Mouse (Mus musculus) heart, adult 2 months (tissue): ENCODE measurements around the gene Pou6f1. TPM values are rescaled to one million over a fixed set of nuclear protein-coding genes. Genes with fewer than 3 reads are reported as not detected.

Experiments
- DNase-seq, 2 experiments: peaks; one replicate each; pipeline ENCODE4 v3.0.0; 2021
- H3K27ac ChIP-seq: fragments of 200-600 bp; 2 replicates; pipeline ENCODE4 v1.8.1; 2022
- H3K27me3 ChIP-seq: fragments of 200-500 bp; 2 replicates; pipeline ENCODE4 v1.6.1; 2012; ENCODE audit warnings: mild to moderate bottlenecking, low read length, inconsistent platforms, mixed read lengths; ENCODE audit not compliant: control insufficient read depth, insufficient read depth
- H3K36me3 ChIP-seq: fragments of 200-500 bp; 2 replicates; pipeline ENCODE4 v1.6.1; 2012; ENCODE audit warnings: low read length, inconsistent platforms; ENCODE audit not compliant: control insufficient read depth, insufficient read depth
- H3K4me1 ChIP-seq: fragments of 200-500 bp; 2 replicates; pipeline ENCODE4 v1.6.1; 2011; ENCODE audit warnings: low read length; ENCODE audit not compliant: control insufficient read depth, insufficient read depth
- H3K4me3 ChIP-seq: fragments of 200-600 bp; 2 replicates; pipeline ENCODE4 v1.8.1; 2022
- H3K79me2 ChIP-seq: fragments of 200-500 bp; replicated peaks from 2 replicates; pipeline ENCODE4 v1.6.1; 2012; ENCODE audit warnings: mild to moderate bottlenecking, inconsistent platforms, low read length, moderate library complexity, mixed read lengths; ENCODE audit not compliant: control insufficient read depth, insufficient read depth
- H3K9ac ChIP-seq: fragments of 200-500 bp; 2 replicates; pipeline ENCODE4 v1.6.1; 2012; ENCODE audit warnings: low read depth, mild to moderate bottlenecking, control low read depth, inconsistent platforms, low read length, mixed read lengths
- CTCF ChIP-seq: fragments of 200-600 bp; IDR thresholded peaks from 2 replicates; pipeline ENCODE4 v1.8.1; 2022; ENCODE audit warnings: antibody characterized with exemption, mild to moderate bottlenecking, moderate library complexity
- EP300 ChIP-seq: fragments of 200-500 bp; IDR thresholded peaks from 2 replicates; pipeline ENCODE4 v1.6.1; 2011; ENCODE audit warnings: low read depth, low read length, control low read depth; ENCODE audit not compliant: insufficient read depth
- POLR2A ChIP-seq: fragments of 200-500 bp; IDR thresholded peaks from 2 replicates; pipeline ENCODE4 v1.6.1; 2011; ENCODE audit warnings: mild to moderate bottlenecking, low read depth, low read length, control low read depth; ENCODE audit not compliant: insufficient read depth
- WGBS: fragments of 180-500 bp; shearing (Covaris S2); methylation state at CpG from one replicate; pipeline ENCODE4 v1.1.7; 2018; 5-methylcytosine and 5-hydroxymethylcytosine counted together
- intact Hi-C: fragments of 180-260 bp; cut with DNase I; formaldehyde crosslinking; loops from one replicate; pipeline ENCODE4 v1.15.1; 2025
- polyA plus RNA-seq: library from polyadenylated mRNA; depleted of rRNA; stranded (reverse); fragments of >200 nt; gene quantifications from 2 replicates; pipeline ENCODE4 v1.2.3, GENCODE M21; 2012
- total RNA-seq, 2 experiments: library from RNA; stranded (reverse); gene quantifications; 2 replicates each; pipeline ENCODE4 v1.2.3; 2021

Gene Pou6f1
- total and polyA plus RNA-seq, 3 experiments, result 8.0 to 13.7 (median 11.5) TPM

DNA sequence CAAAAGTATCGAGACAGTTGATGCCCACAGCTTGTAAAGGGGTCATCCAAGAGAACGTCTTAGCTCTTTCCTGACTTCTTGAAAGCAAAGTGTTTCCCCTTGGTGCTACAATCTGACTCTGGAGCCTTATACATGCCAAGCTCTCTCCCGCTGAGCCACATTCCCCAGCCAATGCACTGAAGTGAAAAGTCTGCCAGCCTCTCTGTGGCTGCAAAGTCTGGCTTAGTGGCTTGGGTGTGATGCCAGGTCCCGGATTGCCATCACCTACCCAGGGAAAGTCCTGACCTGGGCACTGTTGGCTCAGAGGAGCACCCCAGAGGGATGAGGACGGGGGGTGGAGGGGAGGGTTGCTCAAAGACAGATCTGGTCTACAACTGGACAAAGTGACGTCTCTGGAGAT lies 23.0 kb downstream of the Pou6f1 start:
- H3K36me3 ChIP-seq, result no peaks in the 10 kb centered on the region

DNA sequence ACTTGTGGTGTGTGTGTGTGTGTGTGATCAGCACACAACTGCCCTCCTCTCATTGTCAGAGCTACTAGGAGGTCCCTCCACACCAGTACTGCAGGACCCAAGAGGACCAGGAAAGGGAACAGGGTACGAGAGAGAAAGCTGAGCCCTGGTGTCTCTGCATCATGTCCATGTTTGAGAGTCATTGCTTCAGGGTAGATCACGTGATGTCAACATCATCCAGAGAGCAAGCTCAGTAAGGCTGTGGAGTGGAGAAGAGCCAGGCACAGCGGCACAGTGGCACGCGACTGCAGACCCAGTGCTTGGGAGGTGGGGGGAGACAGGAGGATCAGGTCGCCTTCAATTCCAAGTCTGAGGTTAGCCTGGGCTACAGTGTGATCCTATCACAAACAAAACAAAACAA lies 23.4 kb downstream of the Pou6f1 start:
- H3K79me2 ChIP-seq, result no peaks in the 10 kb centered on the region
- intact Hi-C loops, result no loop called here

More for the DNA sequence above, 23.0 kb downstream of the Pou6f1 start:
- H3K4me1 ChIP-seq, result no peaks in the 10 kb centered on the region
- DNase-seq, result no peak
- H3K4me3 ChIP-seq, result no peak overlapping the region
- H3K9ac ChIP-seq, result no peak overlapping the region
- no peak for TF ChIP-seq POLR2A
- TF ChIP-seq CTCF, result no peak
- TF ChIP-seq EP300, result no peak
- 87% methylated on average over 6 of the region's 6 CpGs for WGBS
- no peaks in the 10 kb centered on the region for H3K79me2 ChIP-seq
- H3K27ac ChIP-seq, result no peak overlapping the region
- intact Hi-C loops, result no loop called here
- no peaks in the 10 kb centered on the region for H3K27me3 ChIP-seq

DNA sequence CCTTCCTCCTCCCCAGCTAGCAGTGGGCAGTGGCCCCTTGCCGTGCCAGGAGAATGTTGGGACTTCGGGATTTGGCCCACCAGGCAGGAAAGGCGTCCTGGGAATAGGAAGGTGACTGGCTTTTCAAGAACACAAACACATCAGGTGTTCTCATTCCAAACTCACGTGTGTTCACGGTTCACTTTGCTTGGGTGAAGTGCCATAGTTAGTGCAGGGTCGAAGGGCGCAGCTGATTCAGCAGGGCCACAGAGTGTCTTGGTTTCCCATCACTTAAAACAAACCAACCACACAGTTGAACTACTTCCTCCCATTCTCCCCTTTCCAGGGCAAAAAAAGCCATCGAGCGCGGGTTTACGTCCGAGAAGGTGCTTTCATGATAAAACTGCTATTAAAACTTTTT lies 24.4 kb downstream of the Pou6f1 start:
- Histone ChIP-seq H3K27me3 (no peaks in the 10 kb centered on the region), H3K36me3 (no peaks in the 10 kb centered on the region), H3K4me3 (no peak overlapping the region), H3K27ac (no peak overlapping the region), H3K4me1 (no peaks in the 10 kb centered on the region), H3K9ac (no peak overlapping the region), H3K79me2 (no peaks in the 10 kb centered on the region)
- DNase-seq, result no peak
- TF ChIP-seq POLR2A (no peak), CTCF (no peak), EP300 (no peak)
- WGBS, result 85% methylated on average over 12 of the region's 12 CpGs
- intact Hi-C loops, result no loop called here

More for the DNA sequence above, 23.4 kb downstream of the Pou6f1 start:
- no peak overlapping the region for H3K27ac ChIP-seq
- no peaks in the 10 kb centered on the region for H3K27me3 ChIP-seq
- TF ChIP-seq POLR2A (no peak), CTCF (no peak), EP300 (no peak)
- no peak overlapping the region for H3K9ac ChIP-seq
- H3K36me3 ChIP-seq, result no peaks in the 10 kb centered on the region
- 87% methylated on average over 6 of the region's 6 CpGs for WGBS
- no peak for DNase-seq
- no peaks in the 10 kb centered on the region for H3K4me1 ChIP-seq
- no peak overlapping the region for H3K4me3 ChIP-seq

DNA sequence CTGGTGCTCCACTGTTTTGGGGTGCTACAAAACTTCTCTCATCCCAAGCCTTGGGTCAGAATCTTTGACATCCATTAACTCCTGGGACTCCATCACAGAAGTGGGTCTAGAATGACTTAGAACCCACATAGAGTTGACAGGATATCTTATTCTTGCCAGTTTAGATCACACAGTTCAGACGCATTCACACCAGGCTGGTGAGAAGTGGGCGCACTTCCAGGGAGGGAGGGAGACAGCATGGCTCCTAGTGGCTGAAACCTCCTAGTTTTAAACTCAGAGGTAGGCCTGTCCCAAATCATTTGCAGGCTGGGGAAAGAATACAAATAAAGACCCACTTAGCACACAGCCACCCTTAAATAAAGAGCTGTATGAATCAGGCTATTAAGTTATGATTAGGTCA lies 25.4 kb downstream of the Pou6f1 start:
- Histone ChIP-seq H3K9ac (no peak overlapping the region), H3K27ac (peak overlapping the region; percentile 7)

DNA sequence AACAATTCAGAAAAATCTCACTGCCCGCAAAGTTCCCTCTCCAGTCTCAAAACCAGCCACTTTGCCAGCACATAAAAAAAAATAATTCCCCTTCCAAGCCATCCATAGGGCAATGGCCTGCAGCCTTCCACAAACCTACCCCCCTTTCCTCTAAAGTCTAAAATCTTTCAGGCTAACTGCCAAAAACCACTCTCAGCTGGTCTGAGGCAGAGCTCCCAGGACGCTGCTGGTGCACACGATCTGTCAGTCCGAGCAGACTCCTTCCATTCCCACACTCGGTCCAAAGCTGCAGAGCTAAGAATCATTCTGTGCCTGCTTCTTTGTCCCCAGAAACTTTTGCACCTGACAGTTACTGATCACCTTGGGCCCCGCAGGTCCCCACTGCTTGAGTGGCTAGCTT lies 25.8 kb downstream of the Pou6f1 start:
- Histone ChIP-seq H3K27ac (peak overlapping the region; percentile 7), H3K9ac (no peak overlapping the region)

More for the DNA sequence above, 25.4 kb downstream of the Pou6f1 start:
- Histone ChIP-seq H3K4me3 (no peak overlapping the region), H3K27me3 (no peaks in the 10 kb centered on the region), H3K79me2 (no peaks in the 10 kb centered on the region), H3K36me3 (no peaks in the 10 kb centered on the region), H3K4me1 (no peaks in the 10 kb centered on the region)
- intact Hi-C loops, result no loop called here
- TF ChIP-seq CTCF, result no peak
- TF ChIP-seq POLR2A, result no peak
- no peak for TF ChIP-seq EP300
- WGBS, result 52% methylated on average over 2 of the region's 2 CpGs
- no peak for DNase-seq

DNA sequence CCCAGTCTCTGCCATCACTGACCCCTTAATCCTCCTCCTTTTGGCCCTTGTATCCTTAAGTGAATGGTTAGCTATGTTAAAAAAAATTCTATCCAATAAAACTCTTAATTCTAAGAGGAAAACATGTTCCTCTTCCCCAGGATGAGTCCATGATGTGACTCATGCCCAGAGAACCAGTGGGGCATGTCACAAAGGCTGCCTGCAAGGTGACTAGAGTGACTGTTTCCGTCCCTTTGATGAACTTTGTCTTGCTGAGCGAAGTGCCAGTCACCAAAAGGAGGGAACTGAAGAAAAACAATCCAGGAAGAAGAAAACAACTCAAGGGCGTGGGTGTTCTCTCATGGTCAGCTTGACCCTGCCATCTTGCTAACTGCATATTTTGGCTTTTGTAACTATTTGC lies 30.5 kb downstream of the Pou6f1 start:
- H3K36me3 ChIP-seq, result no peaks in the 10 kb centered on the region
- WGBS, result 76% methylated on average over 3 of the region's 3 CpGs
- no peak overlapping the region for H3K9ac ChIP-seq
- intact Hi-C loops, result no loop called here
- no peak for DNase-seq
- H3K79me2 ChIP-seq, result no peaks in the 10 kb centered on the region
- no peak overlapping the region for H3K27ac ChIP-seq
- no peaks in the 10 kb centered on the region for H3K27me3 ChIP-seq
- no peaks in the 10 kb centered on the region for H3K4me1 ChIP-seq
- H3K4me3 ChIP-seq, result no peak overlapping the region
- no peak for TF ChIP-seq EP300
- TF ChIP-seq POLR2A, result no peak
- TF ChIP-seq CTCF, result no peak

More for the DNA sequence above, 25.8 kb downstream of the Pou6f1 start:
- Histone ChIP-seq H3K27me3 (no peaks in the 10 kb centered on the region), H3K4me1 (no peaks in the 10 kb centered on the region), H3K4me3 (no peak overlapping the region), H3K36me3 (no peaks in the 10 kb centered on the region), H3K79me2 (no peaks in the 10 kb centered on the region)
- 36% methylated on average over 6 of the region's 6 CpGs for whole genome bisulfite sequencing
- DNase-seq, result no peak
- TF ChIP-seq POLR2A (no peak), CTCF (no peak), EP300 (no peak)
- intact Hi-C loops, result no loop called here
